Mouse (Mus musculus): ENCODE results near the gene Rbl2. TPM values are rescaled to one million over a fixed set of nuclear protein-coding genes. Genes with fewer than 3 reads are reported as not detected.

Gene Rbl2
- total RNA-seq, 2 experiments from 2014 or later: 27.0 to 31.6 TPM

- no peak for DNase-seq
These were observed 100.3 kb downstream of the Rbl2 start for GRCm38 (mm10) chr8:91170152-91170551.

- no peak for DNase-seq
These were observed 101.1 kb downstream of the Rbl2 start for GRCm38 (mm10) chr8:91170914-91171313.

- DNase-seq: no peak
These were observed 101.7 kb downstream of the Rbl2 start for GRCm38 (mm10) chr8:91171605-91172004.

Other genes with a start within 250 kb of the Rbl2 start
- gene Chd9, start 241.7 kb upstream of the Rbl2 start, total RNA-seq (2021): 10 to 100 TPM; 38.8 to 72.8 TPM
- 10 to 100 TPM; 33.2 to 38.1 TPM for gene Aktip, start 129.9 kb downstream of the Rbl2 start, total RNA-seq (2021)
- gene Rpgrip1l, start 243.2 kb downstream of the Rbl2 start, total RNA-seq (2021): 1 to 10 TPM; 4.1 to 4.9 TPM
- 10 to 100 TPM; 69.3 to 76.3 TPM for gene Fto, start 243.5 kb downstream of the Rbl2 start, total RNA-seq (2021)